Mouse (Mus musculus): ENCODE data around the gene Lactbl1. TPM values are rescaled to one million over a fixed set of nuclear protein-coding genes. Genes with fewer than 3 reads are reported as not detected.

Lactbl1 gene
- total RNA-seq (2021): not detected

DNA sequence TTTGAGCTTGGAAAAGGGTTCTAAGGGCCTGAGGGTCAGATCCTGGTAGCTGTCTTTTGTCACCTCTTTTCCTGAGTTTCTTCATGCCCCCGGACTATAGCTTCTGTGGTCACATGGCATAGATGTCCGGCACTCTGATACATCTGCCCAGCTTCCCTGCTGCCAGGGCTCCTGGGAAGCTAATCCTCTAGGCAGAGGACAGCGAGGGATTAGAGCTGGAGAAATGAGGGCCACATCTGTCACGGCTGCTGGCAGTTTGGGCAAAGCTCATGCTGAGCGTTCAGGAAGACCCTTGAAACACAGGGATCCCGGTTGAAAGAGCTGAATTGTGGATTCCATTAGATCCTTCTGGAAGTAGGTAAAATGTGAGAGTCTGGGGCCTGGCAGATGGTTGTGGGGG lies at the start of gene Lactbl1:
Lactbl1 (plus strand) TSS at position 234 of the 400 bp plus-strand sequence.
- intact Hi-C loops (cut with DNase I): loop anchor here (5.0 kb wide), 2 partner anchors 250 to 365 kb away; no protein-coding TSS in a partner anchor
- DNase-seq (ENCODE audit: low spot score in 2 of 2): no peak

DNA sequence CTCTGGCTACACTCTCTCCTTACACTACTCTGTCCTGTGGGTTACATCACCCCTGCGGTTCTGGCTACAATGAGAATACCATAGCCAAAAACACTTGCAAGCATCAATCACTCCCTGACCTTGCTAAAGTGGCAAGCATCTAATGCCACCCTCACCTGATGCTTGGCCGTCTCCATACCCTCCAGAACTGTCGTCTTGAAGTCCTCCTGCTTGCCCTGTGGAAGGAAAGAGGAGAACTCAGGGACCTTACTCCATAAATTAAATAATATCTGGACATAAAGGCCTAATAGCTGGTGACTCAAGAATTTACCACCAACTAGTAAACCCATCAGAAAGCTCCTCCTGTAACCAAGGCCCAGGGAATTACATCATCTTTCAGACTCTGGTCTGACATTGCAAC lies 40.5 kb upstream of the Lactbl1 start:
- no peak for DNase-seq (ENCODE audit: low spot score in 2 of 2)
- intact Hi-C loops (cut with DNase I): no loop called here

DNA sequence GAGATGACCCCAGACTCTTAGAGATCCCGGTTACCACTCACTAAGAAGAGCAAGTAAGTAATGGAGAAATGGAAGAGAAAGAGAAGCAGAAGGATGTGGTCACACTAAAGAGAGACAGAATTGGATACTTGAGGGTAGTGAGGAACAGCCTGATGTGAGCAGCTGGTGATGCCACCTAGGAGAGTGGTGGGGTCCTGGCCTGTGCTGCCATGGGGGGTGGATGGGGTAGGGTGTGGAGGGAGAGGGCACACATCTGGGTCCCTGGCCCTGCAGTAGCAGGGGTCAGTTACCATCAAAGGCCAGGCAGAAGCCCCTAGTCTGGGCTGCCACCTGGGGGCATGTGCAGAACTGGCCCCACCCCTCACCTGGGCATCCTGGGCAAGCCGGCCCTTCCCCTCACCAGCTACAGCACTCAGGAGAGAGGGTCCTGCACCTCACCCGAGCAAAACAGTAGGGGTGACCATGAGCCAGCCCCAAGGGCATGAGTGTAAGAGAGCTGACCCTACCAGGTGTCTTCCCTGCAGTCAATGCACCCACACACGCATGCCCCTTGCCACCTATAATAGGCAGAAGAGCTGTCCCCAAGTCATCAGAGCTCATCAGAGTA lies 35.1 kb upstream of the Lactbl1 start:
- intact Hi-C loops (cut with DNase I): no loop called here
- DNase-seq (ENCODE audit: low spot score in 2 of 2): no peak

DNA sequence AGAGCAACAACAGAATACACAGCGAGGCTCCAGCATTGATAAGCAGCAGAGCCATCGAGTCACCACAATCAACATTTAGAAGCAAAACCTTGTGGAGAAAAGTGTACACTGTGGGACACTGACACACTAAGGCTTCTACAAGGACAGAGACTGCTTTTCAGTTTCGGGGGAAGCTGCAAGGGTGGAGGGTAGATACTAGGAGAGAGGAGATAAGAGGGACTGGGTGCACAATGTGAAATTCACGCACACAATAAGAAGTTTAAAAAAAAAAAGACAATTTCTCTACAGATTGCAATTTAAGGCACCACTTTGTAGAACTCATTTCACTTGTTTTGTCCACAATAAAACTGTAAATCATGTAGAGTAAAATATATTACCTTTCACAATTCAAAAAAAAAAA lies 34.4 kb upstream of the Lactbl1 start:
- intact Hi-C loops (cut with DNase I): no loop called here
- no peak for DNase-seq (ENCODE audit: low spot score in 2 of 2)

DNA sequence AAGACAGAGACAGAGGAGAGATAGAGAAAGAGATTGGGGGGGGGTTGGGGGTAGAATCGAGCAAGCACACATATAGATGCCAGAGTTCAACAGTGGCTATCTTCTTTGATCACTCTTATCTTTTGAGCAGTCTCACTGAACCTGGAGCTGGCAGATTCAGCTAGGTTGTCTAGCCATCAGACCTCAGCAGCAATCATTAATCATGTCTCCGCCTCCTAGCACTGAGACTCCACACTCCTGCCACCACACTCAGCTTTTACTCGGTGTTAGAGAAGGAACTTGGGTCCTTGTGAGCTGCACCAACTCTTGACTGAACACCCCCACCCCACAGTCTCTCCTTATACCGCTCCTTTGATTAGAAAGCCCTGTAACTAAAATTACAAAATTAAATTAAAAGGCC lies 30.3 kb upstream of the Lactbl1 start:
- DNase-seq (ENCODE audit: low spot score in 2 of 2): no peak
- intact Hi-C loops (cut with DNase I): no loop called here

DNA sequence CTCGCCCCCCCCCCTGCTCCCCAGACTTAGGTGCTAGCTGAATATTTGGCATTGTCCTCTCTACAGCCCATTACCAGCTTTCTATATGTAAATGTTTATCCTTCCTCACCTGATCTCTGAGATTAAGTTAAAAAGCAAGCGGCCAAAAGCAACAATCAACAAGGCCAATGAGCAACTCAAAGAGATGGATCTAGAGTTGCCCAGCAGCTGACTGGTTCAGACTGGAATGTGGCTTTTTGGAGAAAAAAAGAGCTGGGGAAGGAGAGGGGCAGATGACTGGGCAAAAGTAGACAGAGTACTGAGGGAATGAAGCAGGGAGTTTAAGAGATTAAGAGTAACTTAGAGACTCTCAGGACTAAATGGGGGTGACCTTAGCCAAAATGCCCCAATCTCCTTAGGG lies 28.4 kb upstream of the Lactbl1 start:
- no peak for DNase-seq (ENCODE audit: low spot score in 2 of 2)
- intact Hi-C loops (cut with DNase I): no loop called here

DNA sequence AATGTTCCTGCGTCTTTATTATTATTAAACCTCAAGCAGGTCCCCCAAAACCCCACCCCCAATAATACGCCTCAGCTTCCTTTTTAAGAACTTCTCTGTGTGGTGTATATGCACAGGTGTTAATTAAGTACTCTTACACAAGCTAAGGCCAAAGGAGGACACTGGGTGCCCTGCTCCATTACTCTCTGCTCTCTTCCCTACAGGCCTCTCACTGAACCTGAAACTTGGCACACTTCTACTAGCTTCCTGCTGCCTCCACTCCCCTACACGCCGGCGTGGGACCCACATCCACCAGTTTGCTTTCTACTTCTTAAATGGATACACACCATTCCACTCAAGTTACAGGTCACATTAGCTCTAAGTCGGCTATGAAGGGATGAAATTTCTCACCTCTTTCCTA lies 27.2 kb upstream of the Lactbl1 start:
- DNase-seq (ENCODE audit: low spot score in 2 of 2): no peak
- intact Hi-C loops (cut with DNase I): no loop called here

DNA sequence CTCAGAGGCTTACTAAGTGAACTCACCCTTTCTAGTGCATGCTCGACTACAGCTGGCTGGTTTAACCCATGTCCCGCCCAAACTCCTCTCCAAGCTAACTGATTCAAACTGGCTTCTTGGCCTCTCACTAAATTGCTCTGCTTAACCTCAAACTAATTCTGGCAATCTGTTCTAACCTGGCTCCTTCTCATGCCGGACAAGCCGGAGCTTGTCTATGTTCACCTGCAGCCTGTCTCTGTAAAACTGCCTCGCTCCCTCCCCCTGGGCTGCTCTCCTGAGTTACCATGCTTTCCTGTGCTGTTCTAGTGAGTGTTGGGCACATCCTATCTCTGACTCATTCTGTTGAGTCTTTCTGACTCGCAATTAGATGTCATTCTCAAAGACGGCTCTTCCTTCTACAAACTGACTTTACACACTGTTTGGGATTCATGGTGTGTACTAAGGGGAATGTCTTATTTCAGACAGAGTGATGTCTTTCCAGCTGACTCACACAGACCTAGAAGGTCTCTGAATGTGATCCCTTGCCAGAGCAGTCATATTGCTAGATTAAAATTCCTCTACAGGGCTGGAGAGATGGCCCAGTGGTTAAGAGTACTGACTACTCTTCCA lies 24.0 kb upstream of the Lactbl1 start:
- DNase-seq (ENCODE audit: low spot score in 2 of 2): peak in 1 of 2 experiments; percentile 19
- intact Hi-C loops (cut with DNase I): no loop called here

DNA sequence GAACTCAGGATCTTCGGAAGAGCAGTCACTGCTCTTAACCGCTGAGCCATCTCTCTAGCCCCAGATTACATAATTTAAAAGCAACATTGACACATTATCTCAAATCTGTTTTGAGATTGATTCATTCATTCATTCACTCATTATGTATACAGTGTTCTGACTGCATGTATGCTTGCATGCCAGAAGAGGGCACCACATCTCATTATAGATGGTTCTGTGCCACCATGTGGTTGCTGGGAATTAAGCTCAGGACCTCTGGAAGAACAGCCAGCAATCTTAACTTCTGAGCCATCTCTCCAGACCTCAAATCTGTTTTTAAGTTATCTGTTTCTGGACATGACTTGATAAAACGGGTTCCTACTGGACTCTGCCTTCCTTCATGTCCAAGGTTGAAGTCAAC lies 22.6 kb upstream of the Lactbl1 start:
- intact Hi-C loops (cut with DNase I): no loop called here
- no peak for DNase-seq (ENCODE audit: low spot score in 2 of 2)

DNA sequence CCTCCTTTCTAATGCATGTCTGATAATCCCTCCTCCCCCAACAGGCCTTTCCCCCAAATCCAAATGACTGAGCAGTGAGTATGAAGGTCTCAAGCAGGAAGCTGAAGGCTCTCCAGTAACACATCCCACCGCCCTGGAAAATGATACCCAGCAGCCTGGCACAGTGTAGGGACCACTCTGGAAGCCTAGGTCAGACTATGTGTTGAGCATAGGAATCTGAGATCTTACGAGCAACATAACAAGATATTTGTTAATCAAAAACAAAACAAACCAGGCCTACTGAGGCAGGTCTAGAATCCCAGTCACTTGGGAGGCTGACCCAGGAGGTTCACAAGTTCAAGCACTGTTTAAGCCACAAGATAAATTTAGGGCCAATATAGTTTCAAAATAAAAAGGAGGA lies 21.9 kb upstream of the Lactbl1 start:
- intact Hi-C loops (cut with DNase I): no loop called here
- DNase-seq (ENCODE audit: low spot score in 2 of 2): no peak

DNA sequence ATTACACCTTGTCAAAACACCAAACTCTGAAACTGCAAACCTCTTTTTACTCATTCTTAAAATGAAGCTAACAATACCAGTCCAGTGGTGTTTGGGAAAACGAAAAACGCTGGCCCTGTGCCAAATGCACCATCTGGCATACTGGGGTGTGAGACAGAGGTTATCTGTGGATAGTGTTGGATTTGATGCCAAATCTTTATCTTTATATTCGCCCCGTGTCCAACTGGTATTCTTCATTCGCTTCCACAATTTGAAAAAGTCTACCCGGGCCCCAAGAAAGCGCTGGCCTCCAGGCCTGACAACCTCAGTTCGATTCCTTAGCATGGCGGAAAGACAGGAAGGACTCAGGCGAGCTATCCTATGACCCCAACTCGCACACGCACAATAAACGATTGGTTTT lies 20.9 kb upstream of the Lactbl1 start:
- peak; percentile 44 to 45 for DNase-seq (ENCODE audit: low spot score in 2 of 2)
- intact Hi-C loops (cut with DNase I): no loop called here

DNA sequence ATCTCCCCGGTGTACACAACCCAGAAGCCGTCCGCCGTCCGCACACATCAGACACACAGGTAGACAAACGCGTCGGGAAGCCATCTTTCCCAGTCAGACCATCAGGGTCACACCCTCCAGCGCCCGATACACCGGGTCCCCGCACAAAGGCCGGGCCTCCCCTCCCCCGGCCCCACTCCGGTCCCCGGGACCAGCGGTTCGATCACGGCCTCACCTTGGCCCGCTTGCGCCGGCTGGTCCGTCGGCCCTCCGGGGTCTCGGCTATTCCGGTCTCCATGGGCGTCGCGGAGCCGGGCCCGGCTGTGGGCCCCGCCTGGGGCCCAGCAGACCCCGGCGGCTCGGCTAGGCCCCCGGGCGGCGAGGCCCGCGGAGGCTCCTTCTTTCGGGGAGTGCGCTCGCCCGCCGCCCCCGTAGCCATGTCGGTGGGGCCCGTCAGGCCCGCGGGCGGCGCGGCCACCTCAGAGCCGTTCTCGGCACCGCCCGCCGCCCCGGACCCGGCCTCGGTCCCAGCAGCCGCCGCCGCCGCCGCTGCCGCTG lies 20.3 kb upstream of the Lactbl1 start:
- intact Hi-C loops (cut with DNase I): loop anchor here (1.0 kb wide), 1 partner anchor 147 kb away; no protein-coding TSS in a partner anchor
- DNase-seq (ENCODE audit: low spot score in 2 of 2): peak; percentile 30 to 36

DNA sequence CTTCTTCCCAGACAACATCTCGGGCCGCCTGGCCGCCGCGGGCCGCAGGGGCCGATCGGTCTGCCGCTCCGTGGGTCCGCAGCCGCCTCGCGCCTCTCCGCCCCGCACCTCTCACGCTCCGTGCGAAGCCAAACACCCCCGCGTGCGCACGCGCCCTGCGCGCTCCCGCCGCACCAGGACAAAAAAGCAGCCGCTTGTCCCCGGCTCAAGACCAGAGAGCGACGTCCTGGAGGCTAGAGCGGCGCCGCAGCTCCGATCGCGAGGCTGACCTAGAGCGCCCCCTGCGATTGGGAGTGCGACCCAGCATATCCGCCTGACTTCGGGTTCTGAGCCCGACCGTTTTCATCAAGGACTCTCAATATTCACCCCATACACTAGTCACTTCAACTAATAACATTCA lies 19.9 kb upstream of the Lactbl1 start, which contains the start of gene Kdm1a:
Kdm1a (minus strand) TSS at position 156 of the 400 bp plus-strand sequence.
- DNase-seq (ENCODE audit: low spot score in 2 of 2): peak; percentile 95 to 96
- intact Hi-C loops (cut with DNase I): loop anchor here (1.0 kb wide), 1 partner anchor 147 kb away; no protein-coding TSS in a partner anchor

DNA sequence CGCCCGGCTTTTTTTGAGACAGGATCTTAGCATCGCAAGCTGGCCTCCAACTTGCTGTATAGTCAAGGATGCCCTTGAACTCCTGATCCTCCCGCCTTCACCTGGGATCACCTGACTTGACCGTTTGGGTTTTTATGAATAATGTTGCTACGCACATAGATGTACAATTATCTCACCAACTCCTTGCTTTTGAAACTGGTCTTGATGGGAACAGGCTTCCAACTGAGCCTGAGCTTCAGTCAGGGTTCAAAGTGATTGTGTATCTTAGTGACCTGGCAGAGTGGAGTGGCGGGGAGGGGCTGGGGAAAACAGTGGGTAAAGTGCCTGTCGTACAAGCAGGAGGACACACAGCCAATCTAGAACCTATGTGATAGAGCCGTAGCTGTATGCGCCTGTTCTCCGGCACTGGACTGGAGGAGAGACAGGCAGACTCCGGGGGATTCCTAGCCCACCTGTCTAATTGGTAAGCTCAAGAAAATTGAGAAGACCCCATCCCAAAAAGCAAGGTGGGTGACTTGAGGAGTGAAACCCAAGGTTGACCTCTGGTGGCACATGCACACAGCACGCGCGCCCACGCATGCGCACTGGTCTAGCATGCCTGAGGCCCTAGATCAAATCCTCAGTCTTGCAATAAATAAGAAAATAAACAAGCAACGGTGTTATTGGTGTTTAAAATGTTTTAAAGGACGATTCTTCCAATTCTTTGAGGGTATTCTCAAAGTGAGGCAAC lies 16.5 kb upstream of the Lactbl1 start:
- intact Hi-C loops (cut with DNase I): no loop called here
- DNase-seq (ENCODE audit: low spot score in 2 of 2): no peak

DNA sequence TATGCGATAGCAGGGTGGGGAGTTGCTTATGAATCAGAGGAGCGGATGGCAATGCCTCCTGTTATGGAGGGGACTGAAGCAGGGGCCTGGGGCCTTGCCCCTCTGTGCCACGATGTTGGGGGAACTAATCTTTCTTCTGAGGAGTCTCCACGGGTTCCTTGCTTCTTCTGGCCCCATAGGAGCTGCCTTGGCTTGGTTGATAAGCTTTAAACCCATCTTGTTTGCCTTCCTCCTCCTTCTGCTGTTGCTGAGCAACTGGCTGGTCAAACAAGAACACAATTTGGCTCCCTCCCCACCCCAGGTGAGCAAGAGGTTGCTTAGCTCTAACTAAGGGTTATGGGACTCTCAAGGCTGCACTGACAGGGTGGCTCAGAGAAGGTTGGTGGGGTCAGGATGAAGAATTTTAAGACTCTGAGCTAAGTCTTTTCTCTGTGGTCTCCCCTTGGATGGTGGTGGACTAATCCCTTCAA lies 12.0 kb upstream of the Lactbl1 start, which contains the start of gene Tex46:
Tex46 (plus strand) TSS at position 51 of the 470 bp plus-strand sequence.
- intact Hi-C loops (cut with DNase I): no loop called here
- DNase-seq (ENCODE audit: low spot score in 2 of 2): no peak

DNA sequence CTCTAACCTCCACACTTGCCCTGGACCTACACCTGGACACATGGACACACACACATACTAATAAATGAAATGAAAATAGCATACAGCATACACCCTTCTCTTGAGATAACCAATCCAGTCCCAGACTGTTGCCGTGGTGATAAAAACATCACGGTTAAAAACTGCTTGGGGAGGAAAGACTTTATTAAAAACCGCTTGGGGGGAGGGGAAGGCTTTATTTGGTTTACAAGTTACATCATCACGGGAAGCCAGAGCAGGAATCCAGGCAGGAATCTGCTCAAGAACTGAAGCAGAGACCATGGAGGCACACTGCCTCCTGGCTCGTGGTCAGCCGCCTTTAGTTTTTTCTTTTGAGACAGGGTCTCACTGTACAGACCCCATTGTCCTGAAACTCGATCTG lies 8.8 kb upstream of the Lactbl1 start:
- intact Hi-C loops (cut with DNase I): no loop called here
- DNase-seq (ENCODE audit: low spot score in 2 of 2): no peak

DNA sequence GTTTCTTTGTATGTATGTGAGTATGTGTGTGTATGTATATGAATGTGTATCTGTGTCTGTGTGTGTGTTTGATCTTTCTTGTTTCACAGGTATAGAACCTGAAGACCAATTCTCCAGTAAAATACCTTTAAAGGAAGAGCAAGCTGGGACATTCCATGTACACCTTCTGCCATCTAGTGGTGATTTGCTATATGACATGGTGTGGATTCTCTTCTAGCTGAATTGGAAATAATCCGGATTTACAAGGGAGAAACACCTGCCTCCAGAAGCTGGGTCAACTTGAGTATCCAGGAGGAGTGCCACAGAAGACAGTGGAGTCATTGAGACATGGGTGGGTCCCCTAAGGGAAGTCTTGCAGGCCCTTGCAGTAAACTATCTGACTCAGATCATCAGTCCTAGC lies 1.1 kb upstream of the Lactbl1 start:
- intact Hi-C loops (cut with DNase I): loop anchor here (1.0 to 5.0 kb wide), 4 partner anchors 95 to 364 kb away; no protein-coding TSS in a partner anchor
- DNase-seq (ENCODE audit: low spot score in 2 of 2): peak; percentile 69 to 72

DNA sequence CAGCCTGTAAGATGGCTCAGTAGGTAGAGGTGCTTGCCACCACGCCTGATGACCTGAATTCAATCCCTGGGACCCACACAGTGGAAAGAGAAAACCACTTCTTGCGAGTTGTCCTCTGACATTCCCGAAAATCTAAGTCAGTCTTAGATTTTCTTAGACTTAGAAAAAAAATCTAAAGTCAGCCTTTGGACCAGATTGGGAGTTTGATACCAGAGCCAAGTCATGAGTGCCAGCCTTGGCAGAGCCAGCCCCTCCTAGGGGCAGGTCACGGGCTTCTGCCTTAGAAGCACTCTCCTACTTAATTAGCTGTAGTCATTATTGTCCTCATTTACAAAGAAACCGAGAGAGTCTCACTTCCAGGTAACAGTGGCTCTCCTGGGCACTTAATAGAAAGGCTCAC lies 465 bp upstream of the Lactbl1 start:
- no peak for DNase-seq (ENCODE audit: low spot score in 2 of 2)
- intact Hi-C loops (cut with DNase I): loop anchor here (1.0 to 5.0 kb wide), 4 partner anchors 95 to 365 kb away; no protein-coding TSS in a partner anchor

DNA sequence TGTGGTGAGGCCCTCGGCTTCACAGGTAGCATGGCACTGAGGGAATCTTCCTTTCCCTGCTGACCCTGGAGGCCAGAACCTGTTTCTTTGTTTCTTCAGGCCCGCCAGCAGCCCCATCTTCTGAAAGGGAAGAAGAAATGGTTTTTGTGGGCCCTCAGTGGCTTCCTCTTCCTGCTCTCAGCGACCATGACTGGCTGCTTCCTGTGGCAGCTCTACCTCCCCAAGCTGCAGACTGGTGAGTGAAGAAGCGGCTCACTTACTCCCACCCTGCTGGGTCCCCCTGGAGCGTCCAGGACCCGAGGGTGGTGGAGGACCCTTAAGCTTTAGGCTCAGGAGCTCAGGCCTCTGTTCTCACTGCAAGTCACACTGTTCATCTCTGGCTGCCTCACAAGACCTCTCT lies 4.2 kb downstream of the Lactbl1 start:
- intact Hi-C loops (cut with DNase I): no loop called here
- DNase-seq (ENCODE audit: low spot score in 2 of 2): no peak
